Mouse (Mus musculus) megakaryocyte, embryonic 14.5 days (primary cell): ENCODE measurements around the gene Kcnj6.

Experiments used
- FLI1 ChIP-seq: IDR thresholded peaks from 2 replicates; pipeline ENCODE4 v1.6.1; 2012; ENCODE audit warnings: low read length, inconsistent platforms, mixed read lengths
- GATA1 ChIP-seq: IDR thresholded peaks from 3 replicates; pipeline ENCODE4 v1.6.1; 2012; ENCODE audit warnings: mixed read lengths, low read length, inconsistent platforms, borderline replicate concordance

DNA sequence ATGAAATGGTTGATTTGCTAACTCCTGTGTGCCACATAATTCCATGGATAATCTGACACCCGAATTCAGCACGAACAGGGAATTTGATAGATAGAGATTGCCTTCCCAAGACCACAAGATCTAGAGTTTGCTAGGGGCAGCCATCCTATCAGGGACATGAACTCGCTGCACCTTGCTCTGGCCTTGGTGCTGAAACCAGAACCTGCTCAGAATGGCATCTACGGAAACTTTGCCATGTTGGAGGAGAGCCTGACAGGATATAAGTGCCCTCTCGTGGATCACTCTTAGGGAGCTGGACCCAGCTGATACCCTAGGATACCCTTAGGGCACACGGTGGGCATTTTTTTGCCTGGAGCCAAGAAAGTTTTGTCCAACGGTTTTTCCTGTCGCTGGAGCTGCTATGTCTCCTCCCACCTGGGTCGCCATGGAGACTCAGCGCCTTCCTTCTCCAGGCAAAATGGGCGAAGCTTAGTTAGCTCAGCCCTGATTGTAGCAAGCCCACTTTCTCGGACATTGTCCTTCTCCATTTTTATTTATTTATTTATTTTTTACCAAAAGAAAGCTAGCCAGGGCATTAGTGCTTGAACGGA lies 1.9 kb downstream of the Kcnj6 start:
- TF ChIP-seq GATA1 (no peak), FLI1 (no peak)
